Mouse (Mus musculus): Measurements from ENCODE around the gene Olfr1270.
"Not testable (repeated sequence)": the region's sequence is repeated elsewhere in the genome, so short reads cannot be mapped to it uniquely, and the experiment has no call there.

Gene Olfr1270

DNA sequence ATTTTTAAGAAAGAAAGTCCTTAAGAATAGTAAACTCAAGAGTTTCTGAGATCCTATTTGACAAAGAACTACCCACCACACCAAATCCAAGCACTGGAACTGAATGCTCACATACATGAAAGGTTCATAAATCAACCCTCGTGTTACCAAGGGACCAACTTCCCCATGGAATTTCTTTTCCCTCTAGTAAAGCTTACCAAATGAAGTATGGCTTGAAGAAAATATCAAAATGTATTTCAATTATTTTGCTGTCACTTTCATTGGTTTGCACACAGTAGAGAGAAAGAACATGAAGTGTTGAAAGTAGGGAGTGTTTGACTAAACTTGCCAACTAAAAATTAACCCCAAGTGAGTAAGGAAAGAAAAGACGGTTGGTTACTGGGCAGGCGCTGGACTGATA is at the start of gene Olfr1270:
TSS of gene Olfr1270 (minus strand) at position 101 of the 400 bp plus-strand sequence.
- ATAC-seq (ENCODE audit: insufficient number of reproducible peaks, low FRiP score, low TSS enrichment) = no peak

DNA sequence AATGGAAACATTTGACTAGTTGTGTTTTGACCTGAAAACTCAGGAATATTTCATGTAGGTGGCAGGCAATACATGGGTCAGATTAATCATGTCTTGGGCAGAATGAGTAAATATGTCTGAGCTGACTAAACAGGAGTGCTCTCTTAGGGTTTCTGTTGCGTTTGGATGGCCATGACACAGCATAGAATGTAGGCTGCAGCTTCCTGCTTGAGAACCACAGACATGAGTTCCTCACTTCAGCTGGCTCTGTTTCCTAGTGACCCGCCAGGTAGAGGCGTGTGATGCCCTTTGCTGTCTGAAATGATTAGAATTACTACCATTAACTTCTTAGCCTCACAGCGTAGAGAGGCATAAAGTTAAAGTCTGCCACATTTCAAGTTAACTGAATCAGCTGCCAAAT is 46.7 kb upstream of the Olfr1270 start:
- ATAC-seq (ENCODE audit: insufficient number of reproducible peaks, low FRiP score, low TSS enrichment) = not testable (repeated sequence)

DNA sequence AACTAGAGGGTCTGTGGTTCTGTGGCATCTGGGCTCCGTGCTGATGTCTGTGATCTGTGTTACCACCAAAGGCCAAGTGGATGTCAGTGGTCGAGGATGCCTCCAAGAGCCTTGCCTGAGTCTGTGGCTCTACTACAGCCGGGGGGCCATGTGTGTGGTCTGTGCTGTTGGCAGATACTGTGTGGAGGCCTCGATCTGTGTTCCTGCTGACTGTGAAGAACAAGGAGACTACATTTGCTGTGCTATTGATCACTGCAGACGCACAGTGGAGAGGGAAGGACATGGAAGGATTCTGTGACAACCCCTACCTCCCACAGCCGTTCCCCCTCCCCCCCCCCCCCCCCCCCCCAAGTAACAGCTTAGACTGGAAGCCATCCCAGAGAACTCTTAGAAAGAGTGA is 42.4 kb upstream of the Olfr1270 start:
- ATAC-seq (ENCODE audit: insufficient number of reproducible peaks, low FRiP score, low TSS enrichment) = not testable (repeated sequence)

DNA sequence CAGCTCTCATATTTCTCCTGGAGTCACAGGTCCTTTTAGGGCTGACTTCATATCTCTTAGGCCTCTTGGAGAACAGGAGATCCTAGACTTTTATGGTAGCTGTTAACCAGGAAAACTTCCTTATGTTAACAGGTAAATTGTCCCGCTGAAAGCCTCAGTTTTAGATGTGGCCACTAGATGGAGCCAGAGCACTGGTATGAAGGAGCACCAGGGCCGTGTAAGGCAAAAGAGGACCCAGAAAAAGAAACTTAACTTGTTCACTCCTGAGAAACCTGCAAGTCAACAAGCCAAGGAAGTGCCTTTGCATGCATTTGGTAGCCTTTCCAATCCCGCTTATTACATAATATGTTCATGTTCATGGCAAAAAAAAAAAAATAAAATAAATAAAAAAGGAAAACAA is 41.9 kb upstream of the Olfr1270 start:
- not testable (repeated sequence) for ATAC-seq (ENCODE audit: insufficient number of reproducible peaks, low FRiP score, low TSS enrichment)

DNA sequence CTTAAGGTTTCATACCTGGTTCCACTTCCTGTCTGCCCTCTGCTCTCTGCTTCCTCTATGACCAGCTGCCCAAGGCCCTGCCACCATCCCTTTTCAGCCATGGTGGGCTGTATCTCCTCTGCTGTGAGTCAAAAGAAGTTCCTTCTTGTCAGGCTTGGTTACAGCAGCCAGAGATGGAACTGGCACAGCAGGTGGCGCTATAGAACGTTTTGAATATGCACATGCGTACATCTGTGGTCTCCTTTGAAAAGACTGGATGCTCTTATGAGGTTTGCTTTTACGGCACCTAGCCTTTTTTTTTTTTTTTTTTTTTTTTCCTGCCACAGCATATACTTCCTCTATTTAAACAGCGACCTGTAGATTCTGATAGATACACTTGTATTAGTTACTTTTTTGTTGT is 34.2 kb upstream of the Olfr1270 start:
- ATAC-seq (ENCODE audit: insufficient number of reproducible peaks, low FRiP score, low TSS enrichment) = not testable (repeated sequence)

DNA sequence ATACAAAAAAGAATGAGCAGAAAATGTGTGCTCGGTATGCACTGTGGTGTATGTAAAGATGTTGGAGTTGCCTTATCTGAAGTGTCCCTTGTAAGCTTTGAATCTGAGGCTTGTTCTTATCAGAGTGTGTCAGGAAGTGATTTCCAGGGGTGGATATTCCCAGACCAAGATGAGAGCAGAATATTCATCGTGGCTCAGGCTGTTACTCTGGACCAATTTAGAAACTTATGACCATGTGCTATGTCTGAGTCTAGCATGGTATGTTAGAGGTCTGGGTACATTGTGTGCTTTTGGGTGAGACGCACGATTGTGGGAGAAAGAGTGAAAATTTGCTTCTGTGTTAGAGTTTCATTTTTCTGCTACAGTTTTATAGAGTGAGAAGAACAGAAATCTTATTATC is 33.2 kb upstream of the Olfr1270 start:
- ATAC-seq (ENCODE audit: insufficient number of reproducible peaks, low FRiP score, low TSS enrichment) = not testable (repeated sequence)

DNA sequence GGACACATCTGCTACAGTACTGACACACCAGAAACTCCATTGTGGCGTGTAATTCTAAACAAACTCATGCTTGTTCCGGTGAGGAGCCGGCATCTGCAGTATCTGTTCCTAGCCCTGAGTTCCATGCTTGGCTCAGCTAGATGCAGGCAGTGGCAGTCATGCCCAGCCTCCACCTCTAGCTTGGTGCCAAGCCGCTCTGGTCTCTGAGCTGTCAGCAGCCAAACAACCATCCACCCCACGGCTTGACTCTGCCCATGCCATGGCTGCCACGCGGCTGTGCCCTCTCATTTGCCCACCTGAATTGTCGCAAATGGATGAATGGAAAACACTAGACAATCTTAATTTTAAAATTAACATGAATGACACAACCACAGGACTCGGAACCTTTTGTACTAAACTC is 1.0 kb upstream of the Olfr1270 start:
- ATAC-seq (ENCODE audit: insufficient number of reproducible peaks, low FRiP score, low TSS enrichment) = no peak

DNA sequence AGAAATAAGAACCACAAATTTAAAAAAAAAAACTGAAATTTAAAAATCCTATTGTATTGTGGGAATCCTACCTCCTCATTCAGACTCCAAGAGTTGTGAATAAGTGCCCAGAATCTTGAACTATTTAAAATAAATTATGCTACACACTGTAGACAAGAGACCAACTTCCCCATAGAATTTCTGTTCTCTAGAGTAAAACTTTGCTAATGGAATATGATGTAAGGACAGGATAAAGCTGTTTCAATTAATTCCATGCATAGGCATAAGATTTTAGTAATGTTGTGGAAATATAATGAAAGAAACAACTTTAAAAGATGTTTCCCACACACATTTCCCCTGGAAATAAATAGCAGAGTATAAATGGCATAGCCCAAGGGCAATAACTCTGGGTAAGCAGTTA is 10.7 kb downstream of the Olfr1270 start, which contains the start of gene Olfr32:
TSS of gene Olfr32 (minus strand) at position 101 of the 400 bp plus-strand sequence.
- no peak for ATAC-seq (ENCODE audit: insufficient number of reproducible peaks, low FRiP score, low TSS enrichment)

DNA sequence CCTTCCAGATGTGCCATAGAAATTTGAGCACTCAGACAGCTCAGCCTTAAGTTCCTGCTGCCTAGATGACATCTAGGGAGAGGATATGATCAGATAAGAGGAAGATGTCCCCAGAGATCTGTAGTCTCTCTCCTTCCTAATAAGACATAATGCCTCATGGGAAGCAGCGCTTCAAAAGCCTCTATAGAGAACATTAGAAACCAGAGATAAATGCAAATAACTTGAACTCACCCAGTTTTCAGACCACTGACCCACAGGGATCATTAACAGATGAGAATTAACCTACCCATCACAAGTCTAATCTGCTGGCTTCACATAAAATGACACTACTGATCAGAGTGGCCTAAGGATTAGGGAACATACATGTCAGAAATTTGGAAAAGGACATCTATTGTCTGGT is 31.6 kb downstream of the Olfr1270 start, which contains the start of gene Olfr1269:
TSS of gene Olfr1269 (minus strand) at position 101 of the 400 bp plus-strand sequence.
- no peak for ATAC-seq (ENCODE audit: insufficient number of reproducible peaks, low FRiP score, low TSS enrichment)

All from cerebellum, adult (tissue).